Mouse (Mus musculus): ENCODE results near the gene Rcc2.

Rcc2 gene

GRCm38 (mm10) chr4:140765936-140766335 lies 65.6 kb downstream of the Rcc2 start:
- no peak for DNase-seq

- DNase-seq = no peak
Measured at GRCm38 (mm10) chr4:140768973-140769372, 68.6 kb downstream of the Rcc2 start.

- DNase-seq = no peak
Measured at GRCm38 (mm10) chr4:140770433-140770832, 70.1 kb downstream of the Rcc2 start.

DNA sequence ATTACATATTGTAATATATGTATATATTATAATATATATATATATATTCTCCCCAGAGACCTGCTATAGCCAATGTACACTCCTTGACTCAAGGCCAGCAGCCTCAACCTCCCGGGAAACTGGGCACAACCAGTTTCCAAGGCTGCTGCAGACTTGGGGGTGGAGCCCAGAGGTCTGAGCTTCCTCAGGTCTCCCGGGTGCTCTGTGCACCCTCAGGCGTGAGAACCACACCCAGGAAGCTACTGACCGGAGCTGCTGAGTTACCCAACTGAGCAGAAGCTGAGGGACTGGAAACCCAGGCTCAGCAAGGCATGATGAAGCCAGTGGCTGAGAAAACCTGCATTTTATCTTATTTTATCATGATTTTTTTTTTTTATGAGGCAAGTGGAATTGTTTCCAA lies 70.8 kb downstream of the Rcc2 start:
- DNase-seq = no peak

Measured in cerebellum, postnatal 14 days (tissue).